Mouse (Mus musculus) urinary bladder, adult 2 months (tissue): ENCODE data around the gene Cryab. TPM values are rescaled to one million over a fixed set of nuclear protein-coding genes. Genes with fewer than 3 reads are reported as not detected.

Experiments used
- DNase-seq: peaks from one replicate; pipeline ENCODE4 v3.0.0; 2022; ENCODE audit warnings: low spot score
- polyA plus RNA-seq: library from polyadenylated mRNA; depleted of rRNA; stranded (reverse); fragments of >200 nt; gene quantifications from 2 replicates; pipeline ENCODE4 v1.2.3, GENCODE M21; 2012; rRNA removed

Cryab gene
- polyA plus RNA-seq, 1 experiment = 150 TPM

GRCm38 (mm10) chr9:50797641-50798040, 46.5 kb downstream of the Cryab start:
- DNase-seq = no peak

GRCm38 (mm10) chr9:50798368-50798767, 47.2 kb downstream of the Cryab start:
- no peak for DNase-seq

GRCm38 (mm10) chr9:50800985-50801384, 49.9 kb downstream of the Cryab start:
- DNase-seq = no peak

GRCm38 (mm10) chr9:50803055-50803671, 52.0 kb downstream of the Cryab start:
- no peak for DNase-seq

Other genes with a start within 250 kb of the Cryab start
- 101 and 137 TPM in 2 replicates for gene Pts, start 222.6 kb upstream of the Cryab start, polyA plus RNA-seq
- 5.7 and 8.2 TPM in 2 replicates for gene Il18, start 196.5 kb upstream of the Cryab start, polyA plus RNA-seq
- 0.77 and 0.80 TPM in 2 replicates for gene Bco2, start 196.1 kb upstream of the Cryab start, polyA plus RNA-seq
- not detected in 2 replicates for gene Tex12, start 190.0 kb upstream of the Cryab start, polyA plus RNA-seq
- gene Sdhd, start 147.5 kb upstream of the Cryab start, polyA plus RNA-seq = 154 and 189 TPM in 2 replicates
- gene Timm8b, start 147.4 kb upstream of the Cryab start, polyA plus RNA-seq = 181 and 191 TPM in 2 replicates
- gene Pih1d2, start 134.0 kb upstream of the Cryab start, polyA plus RNA-seq = 2.1 and 2.5 TPM in 2 replicates
- gene Nkapd1, start 133.9 kb upstream of the Cryab start, polyA plus RNA-seq = 13.2 and 13.9 TPM in 2 replicates
- gene Dlat, start 91.5 kb upstream of the Cryab start, polyA plus RNA-seq = 42.8 and 43.1 TPM in 2 replicates
- 9.1 and 11.4 TPM in 2 replicates for gene Dixdc1, start 11.8 kb upstream of the Cryab start, polyA plus RNA-seq
- gene 2310030G06Rik, start 4.8 kb upstream of the Cryab start, polyA plus RNA-seq = 12.4 and 13.5 TPM in 2 replicates
- 48.5 and 54.7 TPM in 2 replicates for gene Hspb2, start 1.0 kb downstream of the Cryab start, polyA plus RNA-seq
- gene Fdxacb1, start 16.9 kb downstream of the Cryab start, polyA plus RNA-seq = 8.2 and 8.6 TPM in 2 replicates
- 19.7 and 22.0 TPM in 2 replicates for gene Alg9, start 23.7 kb downstream of the Cryab start, polyA plus RNA-seq
- 60.8 and 68.2 TPM in 2 replicates for gene 1110032A03Rik, start 24.2 kb downstream of the Cryab start, polyA plus RNA-seq
- 20.9 and 23.5 TPM in 2 replicates for gene Ppp2r1b, start 94.0 kb downstream of the Cryab start, polyA plus RNA-seq